Mouse (Mus musculus) limb, embryonic 14.5 days (tissue): ENCODE measurements around the gene Kif26a. TPM values are rescaled to one million over a fixed set of nuclear protein-coding genes. Genes with fewer than 3 reads are reported as not detected.

ENCODE experiments used
- ATAC-seq: fragments of 200-750 bp; cut with Nextera tagmentation; 2 replicates; pipeline ENCODE4 v1.8.0; 2017; ENCODE audit warnings: low read depth, moderate number of reproducible peaks, moderate TSS enrichment; ENCODE audit not compliant: low FRiP score
- DNase-seq: peaks from one replicate; pipeline ENCODE4 v3.0.0-alpha.2; 2015; ENCODE audit warnings: low spot score
- H3K27ac ChIP-seq: fragments of 300-500 bp; sonication (generic); replicated peaks from 2 replicates; pipeline ENCODE4 v1.5.1; 2014; ENCODE audit warnings: low read depth, mild to moderate bottlenecking, low read length, moderate library complexity, mixed read lengths
- H3K27me3 ChIP-seq: fragments of 300-500 bp; sonication (generic); 2 replicates; pipeline ENCODE4 v1.6.1; 2014; ENCODE audit warnings: low read length, mixed read lengths; ENCODE audit not compliant: control insufficient read depth, insufficient read depth
- H3K36me3 ChIP-seq: fragments of 300-500 bp; sonication (generic); 2 replicates; pipeline ENCODE4 v1.6.1; 2014; ENCODE audit warnings: mild to moderate bottlenecking, low read length, moderate library complexity, mixed read lengths; ENCODE audit not compliant: control insufficient read depth, insufficient read depth
- H3K4me1 ChIP-seq: fragments of 300-500 bp; sonication (generic); 2 replicates; pipeline ENCODE4 v1.6.1; 2014; ENCODE audit warnings: antibody characterized with exemption, low read length, mixed read lengths; ENCODE audit not compliant: control insufficient read depth, insufficient read depth
- H3K4me2 ChIP-seq: fragments of 300-500 bp; sonication (generic); replicated peaks from 2 replicates; pipeline ENCODE4 v1.6.1; 2014; ENCODE audit warnings: low read depth, mild to moderate bottlenecking, low read length, moderate library complexity; ENCODE audit not compliant: severe bottlenecking
- H3K4me3 ChIP-seq: fragments of 300-500 bp; sonication (generic); replicated peaks from 2 replicates; pipeline ENCODE4 v1.5.1; 2014; ENCODE audit warnings: low read length
- H3K9ac ChIP-seq: fragments of 300-500 bp; sonication (generic); 2 replicates; pipeline ENCODE4 v1.6.1; 2014; ENCODE audit warnings: mild to moderate bottlenecking, low read depth, low read length, moderate library complexity; ENCODE audit not compliant: severe bottlenecking
- H3K9me3 ChIP-seq: fragments of 300-500 bp; sonication (generic); 2 replicates; pipeline ENCODE4 v1.6.1; 2016; ENCODE audit warnings: low read length; ENCODE audit not compliant: control insufficient read depth
- POLR2A ChIP-seq: fragments of 200-500 bp; IDR thresholded peaks from 2 replicates; pipeline ENCODE4 v1.8.0; 2012; ENCODE audit warnings: inconsistent platforms, mild to moderate bottlenecking, moderate library complexity, borderline replicate concordance; ENCODE audit not compliant: insufficient read depth, insufficient read length; ENCODE audit errors: extremely low read depth
- WGBS: fragments of 180-500 bp; shearing (Covaris S2); extraction: QIAGEN DNeasy Blood & Tissue Kit; methylation state at CpG from one replicate; pipeline ENCODE4 v1.1.7; 2014; 5-methylcytosine and 5-hydroxymethylcytosine counted together
- polyA plus RNA-seq, 2 experiments: library from polyadenylated mRNA; depleted of rRNA in 1 of 2; stranded (reverse) in 1 of 2; unstranded in 1 of 2; fragments of >200 nt; fragmentation: Nextera tagmentation in 1 of 2; extraction: Ambion mirVana in 1 of 2; gene quantifications; 2 replicates each; pipeline versions ENCODE4 v1.2.1 to v1.2.3; 2012 to 2014

Kif26a gene
- polyA plus RNA-seq, 2 experiments: 6.2 to 21.6 TPM

DNA sequence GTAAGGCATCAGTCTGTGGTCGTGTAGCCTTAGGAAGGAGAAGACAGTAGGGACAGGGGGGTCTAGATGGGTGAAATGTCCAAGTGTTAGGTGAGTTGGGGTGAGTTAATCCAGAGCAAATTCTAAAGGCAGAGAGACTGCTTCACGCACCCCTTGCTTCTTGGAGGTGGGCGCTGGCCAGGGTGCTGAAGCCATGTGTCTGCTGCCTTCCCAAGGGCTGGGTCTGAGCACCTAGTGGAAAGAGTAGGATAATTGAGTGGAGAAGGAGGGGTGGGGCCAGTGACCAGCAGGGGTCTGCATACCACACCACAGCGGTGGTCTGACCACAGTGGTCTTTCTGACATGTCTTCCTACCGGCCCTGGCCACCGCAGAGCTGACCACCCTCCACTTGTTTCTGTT, 4.7 kb upstream of the Kif26a start:
- peaks cover 38% of the 10 kb centered on the region for H3K27me3 ChIP-seq
- 3% methylated on average over 6 of the region's 6 CpGs for WGBS
- H3K27ac ChIP-seq: no peak overlapping the region
- H3K4me2 ChIP-seq: no peak overlapping the region
- TF ChIP-seq POLR2A: no peak
- DNase-seq: peak; percentile 79
- peaks cover 15% of the 10 kb centered on the region; the same call in 1 of the 2 replicates for H3K4me1 ChIP-seq
- H3K9me3 ChIP-seq: no peaks in the 10 kb centered on the region
- H3K36me3 ChIP-seq: no peaks in the 10 kb centered on the region
- H3K4me3 ChIP-seq: no peak overlapping the region
- H3K9ac ChIP-seq: no peak overlapping the region
- no peak for ATAC-seq

DNA sequence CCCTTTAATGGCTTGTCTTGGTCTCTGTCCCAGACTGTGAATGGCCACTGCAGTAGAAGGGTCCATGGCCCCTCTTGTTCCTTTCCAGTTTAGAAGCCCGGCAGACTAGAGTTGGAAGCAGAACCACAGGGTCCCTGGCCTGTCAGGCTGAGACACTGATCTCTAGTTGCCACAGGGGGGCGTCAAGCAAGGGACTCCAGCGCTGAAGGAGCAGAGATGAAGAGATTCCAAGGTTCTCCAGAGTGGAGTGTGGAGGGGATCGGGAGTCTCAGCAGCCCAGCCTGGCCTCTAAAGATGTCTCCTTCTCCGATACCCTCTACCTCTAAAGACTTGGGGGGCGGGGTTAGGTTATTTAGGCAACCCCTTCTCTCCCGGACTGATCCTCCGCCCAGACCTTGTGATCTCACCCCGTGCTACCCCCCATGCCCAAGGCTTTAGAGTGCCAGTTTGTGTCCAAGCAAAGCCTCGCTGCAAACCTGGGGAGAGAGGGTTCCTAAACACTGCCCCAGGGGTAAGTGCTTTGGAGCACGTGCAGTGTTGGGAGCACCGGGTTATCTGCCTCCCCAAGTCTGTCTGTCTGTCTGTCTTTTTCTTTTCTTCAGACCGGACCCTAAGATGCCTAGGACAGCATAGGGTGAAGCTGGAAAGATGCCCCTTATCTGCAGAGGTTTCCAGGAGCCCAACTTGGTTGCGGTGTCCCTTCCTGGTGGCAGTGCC, 2.7 kb upstream of the Kif26a start:
- Histone ChIP-seq H3K36me3 (no peaks in the 10 kb centered on the region), H3K4me3 (peak overlapping the region; percentile 52), H3K27ac (no peak overlapping the region), H3K9ac (no peak overlapping the region), H3K27me3 (peaks cover 42% of the 10 kb centered on the region), H3K9me3 (no peaks in the 10 kb centered on the region), H3K4me2 (peak overlapping the region; percentile 88), H3K4me1 (peaks cover 31% of the 10 kb centered on the region; the same call in 1 of the 2 replicates)
- ATAC-seq (no peak), DNase-seq (no peak)
- WGBS: 5% methylated on average over 14 of the region's 14 CpGs
- TF ChIP-seq POLR2A: no peak

DNA sequence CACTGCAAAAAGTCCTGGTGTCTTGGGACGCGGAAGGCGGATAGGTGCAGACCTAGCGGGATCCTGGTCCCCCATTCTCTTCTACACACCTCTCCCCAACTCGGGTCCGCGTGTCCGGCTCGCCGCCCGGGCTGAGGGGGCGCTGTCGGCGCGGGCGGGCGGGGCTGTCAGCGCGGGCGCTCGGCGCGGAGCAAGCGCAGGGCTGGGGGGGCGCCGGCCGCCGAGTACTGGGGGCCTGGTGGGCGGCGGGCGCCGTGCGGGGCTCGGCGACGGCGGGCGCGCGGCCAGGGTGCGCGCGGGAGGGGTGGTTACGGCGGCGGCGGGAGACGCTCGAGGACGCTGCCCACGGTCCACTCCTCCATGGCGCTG, 2.2 kb upstream of the Kif26a start:
- Histone ChIP-seq H3K4me1 (peaks cover 35% of the 10 kb centered on the region; the same call in 1 of the 2 replicates), H3K36me3 (no peaks in the 10 kb centered on the region), H3K9ac (no peak overlapping the region), H3K4me2 (peak overlapping the region; percentile 88), H3K4me3 (peak overlapping the region; percentile 52), H3K27me3 (peaks cover 42% of the 10 kb centered on the region), H3K27ac (no peak overlapping the region), H3K9me3 (no peaks in the 10 kb centered on the region)
- 0% methylated on average over 17 of the region's 52 CpGs for WGBS
- no peak for TF ChIP-seq POLR2A
- DNase-seq (no peak), ATAC-seq (no peak)

DNA sequence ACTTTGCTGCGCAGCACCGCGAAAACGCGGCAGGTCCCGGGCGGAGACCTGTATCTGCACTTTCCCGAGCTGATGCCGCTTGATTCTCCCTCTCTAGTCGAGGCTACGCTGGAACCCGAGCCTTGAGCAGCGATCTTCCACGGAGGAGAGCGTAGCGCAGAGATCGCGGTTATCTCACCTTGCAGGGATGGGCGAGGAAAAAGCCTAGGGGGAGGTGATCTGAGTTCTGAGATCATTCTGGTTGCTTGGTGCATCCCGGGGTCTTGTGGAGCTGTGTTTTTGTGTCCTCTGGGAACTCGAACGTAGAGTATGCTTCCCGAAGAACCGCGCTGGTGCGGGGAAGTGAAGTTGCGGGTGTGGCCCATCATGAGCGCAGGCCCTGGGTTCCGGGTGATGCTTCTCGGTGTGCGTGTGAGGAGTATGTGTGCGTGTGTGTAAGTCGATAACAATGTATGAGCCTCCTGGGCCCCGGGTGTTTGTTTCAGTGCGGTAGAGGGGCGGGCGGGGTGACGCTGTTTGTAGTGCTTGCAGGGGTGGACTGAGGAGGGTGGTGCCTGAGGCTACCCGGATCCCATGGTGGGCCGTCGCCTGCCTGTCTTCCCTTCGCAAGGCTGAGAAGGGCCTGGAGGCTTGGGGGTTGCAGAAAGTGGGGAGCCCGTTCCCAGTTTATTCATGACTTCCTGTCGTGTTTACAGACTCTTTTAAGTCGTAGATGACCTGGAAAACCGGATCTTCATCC, 1.5 kb upstream of the Kif26a start:
- H3K4me2 ChIP-seq: peak overlapping the region; percentile 88
- no peak overlapping the region for H3K9ac ChIP-seq
- H3K4me3 ChIP-seq: peak overlapping the region; percentile 52
- peaks cover 42% of the 10 kb centered on the region for H3K27me3 ChIP-seq
- no peak for TF ChIP-seq POLR2A
- no peaks in the 10 kb centered on the region for H3K9me3 ChIP-seq
- H3K27ac ChIP-seq: no peak overlapping the region
- H3K4me1 ChIP-seq: peaks cover 40% of the 10 kb centered on the region
- ATAC-seq (no peak), DNase-seq (no peak)
- no peaks in the 10 kb centered on the region for H3K36me3 ChIP-seq
- 1% methylated on average over 43 of the region's 46 CpGs for WGBS

DNA sequence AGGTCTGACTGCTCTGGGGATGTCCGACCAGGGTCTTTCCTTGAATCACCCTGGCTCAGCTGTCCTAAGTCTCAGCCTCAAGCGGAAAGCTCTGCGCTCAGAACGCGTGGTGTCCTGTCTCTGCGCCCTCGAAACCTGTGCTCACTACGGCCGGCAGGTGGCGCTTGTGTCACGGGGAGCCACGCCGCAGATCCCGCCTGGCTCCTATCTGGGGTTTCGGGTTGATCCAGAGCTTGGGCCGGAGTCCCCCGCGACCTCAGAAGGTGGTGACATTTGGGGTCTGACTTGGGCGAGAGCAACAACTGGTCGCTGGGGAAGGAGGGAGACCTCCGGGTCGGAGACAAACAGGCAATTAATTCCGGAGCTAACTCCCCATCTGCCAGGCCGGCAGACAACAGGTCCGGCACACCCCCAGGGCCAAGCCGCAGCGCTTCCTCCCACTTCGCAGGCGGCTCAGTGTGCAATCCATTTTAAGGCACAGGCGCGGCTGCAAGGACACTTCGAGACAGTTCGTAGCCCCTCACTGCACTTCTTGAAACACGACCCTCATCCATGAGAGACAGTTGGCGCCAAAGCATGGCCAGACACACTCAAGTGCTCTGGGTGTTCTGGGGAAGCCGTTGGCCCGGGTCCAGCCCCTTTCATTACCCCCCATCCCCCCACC, 665 bp upstream of the Kif26a start:
- TF ChIP-seq POLR2A: no peak
- under 1% methylated on average over 37 of the region's 37 CpGs for WGBS
- peaks cover 42% of the 10 kb centered on the region for H3K27me3 ChIP-seq
- H3K27ac ChIP-seq: no peak overlapping the region
- ATAC-seq (peak; percentile 73), DNase-seq (peak; percentile 70)
- H3K36me3 ChIP-seq: no peaks in the 10 kb centered on the region
- peaks cover 48% of the 10 kb centered on the region for H3K4me1 ChIP-seq
- H3K4me3 ChIP-seq: peak overlapping the region; percentile 52
- H3K9ac ChIP-seq: no peak overlapping the region
- H3K9me3 ChIP-seq: no peaks in the 10 kb centered on the region
- peak overlapping the region; percentile 88 for H3K4me2 ChIP-seq
